Mouse (Mus musculus) lung, adult 2 months (tissue): Measurements from ENCODE around the gene Sema5b.

Experiments
- CTCF ChIP-seq: fragments of 200-500 bp; IDR thresholded peaks from 2 replicates; pipeline ENCODE4 v1.5.1; 2011; ENCODE audit warnings: mild to moderate bottlenecking, low read length, control low read depth; ENCODE audit not compliant: insufficient read depth
- POLR2A ChIP-seq: fragments of 200-500 bp; IDR thresholded peaks from 2 replicates; pipeline ENCODE4 v1.6.1; 2011; ENCODE audit warnings: low read depth, mild to moderate bottlenecking, control low read depth, low read length, borderline replicate concordance; ENCODE audit errors: extremely low read depth

DNA sequence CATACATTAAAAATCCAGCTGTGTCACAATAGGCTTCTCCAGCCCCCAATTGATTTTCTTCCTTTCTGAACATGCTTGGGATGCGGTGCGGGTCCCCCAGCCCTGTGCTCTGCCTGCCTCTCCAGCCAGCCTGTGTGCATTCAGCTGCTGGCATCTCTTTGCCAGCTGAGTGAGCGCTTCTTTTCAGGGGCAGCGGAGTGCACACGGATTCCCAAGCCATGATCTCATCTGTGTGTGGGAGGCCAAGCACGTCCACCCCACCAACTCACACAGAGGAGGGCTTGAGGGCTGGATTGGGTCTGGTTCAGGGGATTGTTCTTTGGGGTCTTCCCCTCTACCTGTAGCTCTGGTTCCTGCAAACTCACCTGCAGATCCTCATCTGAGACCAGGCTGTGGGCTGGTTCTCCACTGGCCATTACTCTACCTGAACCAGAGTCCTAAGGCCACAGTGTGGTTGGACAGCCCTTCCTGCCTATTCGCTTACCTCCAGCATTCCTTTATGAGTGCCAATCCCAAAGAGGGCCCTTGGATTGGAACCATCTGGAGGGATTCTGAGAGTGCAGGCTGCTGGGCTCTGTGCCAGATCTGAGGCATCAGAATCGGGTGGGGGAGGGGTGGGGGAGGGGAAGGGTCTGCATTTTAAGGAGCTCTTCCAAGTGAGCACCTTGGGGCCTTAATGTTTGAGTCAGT is 55.9 kb downstream of the Sema5b start:
- TF ChIP-seq CTCF (no peak), POLR2A (no peak)
